Mouse (Mus musculus) kidney, postnatal 25 days (tissue): ENCODE data around the gene Gm4724.
"Not testable (repeated sequence)": the region's sequence is repeated elsewhere in the genome, so short reads cannot be mapped to it uniquely, and the experiment has no call there.

Experiments used
- DNase-seq, 2 experiments: peaks; one replicate each; pipeline ENCODE4 v3.0.0; 2021; ENCODE audit warnings: mixed read lengths in 2 of 2

Gene Gm4724

GRCm38 (mm10) chr2:175435707-175436106, at the start of gene Gm4724:
Gene Gm4724, minus strand, starts transcription at chr2:175435807.
- not testable (repeated sequence) for DNase-seq

- DNase-seq, result not testable (repeated sequence)
Observed at GRCm38 (mm10) chr2:175469685-175470084, 34.1 kb upstream of the Gm4724 start, which contains the start of gene Zfp965. Gene Zfp965, plus strand, starts transcription at chr2:175469985.
